Mouse (Mus musculus): ENCODE measurements around the gene Frzb.

Frzb gene

GRCm38 (mm10) chr2:80423116-80423515 is 24.3 kb downstream of the Frzb start:
- DNase-seq, result no peak

GRCm38 (mm10) chr2:80421990-80422389 is 25.4 kb downstream of the Frzb start:
- DNase-seq, result no peak

GRCm38 (mm10) chr2:80416286-80416685 is 31.1 kb downstream of the Frzb start:
- DNase-seq, result peak in 1 of 2 experiments; percentile 40

- no peak for DNase-seq
Observed at GRCm38 (mm10) chr2:80414387-80414786, 33.0 kb downstream of the Frzb start.

- no peak for DNase-seq
Observed at GRCm38 (mm10) chr2:80413124-80413523, 34.3 kb downstream of the Frzb start.

- DNase-seq, result peak; percentile 58 to 69
Observed at GRCm38 (mm10) chr2:80409893-80410574, 37.4 kb downstream of the Frzb start.

- no peak for DNase-seq
Observed at GRCm38 (mm10) chr2:80404770-80405169, 42.7 kb downstream of the Frzb start.

GRCm38 (mm10) chr2:80398595-80399099 is 48.8 kb downstream of the Frzb start:
- DNase-seq, result no peak

GRCm38 (mm10) chr2:80396864-80397263 is 50.6 kb downstream of the Frzb start:
- DNase-seq, result no peak

GRCm38 (mm10) chr2:80396057-80396456 is 51.4 kb downstream of the Frzb start:
- no peak for DNase-seq

GRCm38 (mm10) chr2:80388341-80388740 is 59.1 kb downstream of the Frzb start:
- no peak for DNase-seq

GRCm38 (mm10) chr2:80387668-80388067 is 59.8 kb downstream of the Frzb start:
- DNase-seq, result no peak

- no peak for DNase-seq
Observed at GRCm38 (mm10) chr2:80386255-80386654, 61.2 kb downstream of the Frzb start.

- no peak for DNase-seq
Observed at GRCm38 (mm10) chr2:80384447-80384846, 63.0 kb downstream of the Frzb start.

- DNase-seq, result no peak
Observed at GRCm38 (mm10) chr2:80379848-80380247, 67.6 kb downstream of the Frzb start.

GRCm38 (mm10) chr2:80374892-80375291 is 72.5 kb downstream of the Frzb start:
- no peak for DNase-seq

- no peak for DNase-seq
Observed at GRCm38 (mm10) chr2:80371458-80371857, 76.0 kb downstream of the Frzb start.
